Mouse (Mus musculus): ENCODE measurements around the gene Ppfibp2.

Ppfibp2 gene

GRCm38 (mm10) chr7:107594857-107595402 is at the start of gene Ppfibp2:
Gene Ppfibp2, plus strand, starts transcription at chr7:107595207.
- peak; percentile 98 for DNase-seq (ENCODE audit: low read depth, low spot score)

GRCm38 (mm10) chr7:107547872-107548271 is 47.1 kb upstream of the Ppfibp2 start:
- no peak for DNase-seq (ENCODE audit: low read depth, low spot score)

- peak; percentile 73 for DNase-seq (ENCODE audit: low read depth, low spot score)
Measured at GRCm38 (mm10) chr7:107553461-107553860, 41.5 kb upstream of the Ppfibp2 start.

- peak; percentile 64 for DNase-seq (ENCODE audit: low read depth, low spot score)
Measured at GRCm38 (mm10) chr7:107555906-107556305, 39.1 kb upstream of the Ppfibp2 start.

GRCm38 (mm10) chr7:107560675-107561074 is 34.3 kb upstream of the Ppfibp2 start:
- no peak for DNase-seq (ENCODE audit: low read depth, low spot score)

- no peak for DNase-seq (ENCODE audit: low read depth, low spot score)
Measured at GRCm38 (mm10) chr7:107561584-107561983, 33.4 kb upstream of the Ppfibp2 start.

- DNase-seq (ENCODE audit: low read depth, low spot score): no peak
Measured at GRCm38 (mm10) chr7:107563727-107564126, 31.3 kb upstream of the Ppfibp2 start.

GRCm38 (mm10) chr7:107567261-107567671 is 27.7 kb upstream of the Ppfibp2 start, which contains the start of gene Olfml1:
Gene Olfml1, plus strand, starts transcription at chr7:107567446.
- peak; percentile 46 for DNase-seq (ENCODE audit: low read depth, low spot score)

- DNase-seq (ENCODE audit: low read depth, low spot score): no peak
Measured at GRCm38 (mm10) chr7:107567674-107568073, 27.3 kb upstream of the Ppfibp2 start.

GRCm38 (mm10) chr7:107568971-107569370 is 26.0 kb upstream of the Ppfibp2 start:
- no peak for DNase-seq (ENCODE audit: low read depth, low spot score)

GRCm38 (mm10) chr7:107573856-107574255 is 21.2 kb upstream of the Ppfibp2 start:
- DNase-seq (ENCODE audit: low read depth, low spot score): peak; percentile 78

- DNase-seq (ENCODE audit: low read depth, low spot score): no peak
Measured at GRCm38 (mm10) chr7:107574276-107574675, 20.7 kb upstream of the Ppfibp2 start.

- no peak for DNase-seq (ENCODE audit: low read depth, low spot score)
Measured at GRCm38 (mm10) chr7:107592641-107593040, 2.4 kb upstream of the Ppfibp2 start.

GRCm38 (mm10) chr7:107593904-107594303 is 1.1 kb upstream of the Ppfibp2 start:
- peak; percentile 82 for DNase-seq (ENCODE audit: low read depth, low spot score)

GRCm38 (mm10) chr7:107594325-107594856 is 616 bp upstream of the Ppfibp2 start:
- peak; percentile 96 for DNase-seq (ENCODE audit: low read depth, low spot score)

GRCm38 (mm10) chr7:107595426-107595825 is 419 bp downstream of the Ppfibp2 start:
- DNase-seq (ENCODE audit: low read depth, low spot score): no peak

- no peak for DNase-seq (ENCODE audit: low read depth, low spot score)
Measured at GRCm38 (mm10) chr7:107596753-107597152, 1.7 kb downstream of the Ppfibp2 start.

GRCm38 (mm10) chr7:107597956-107598355 is 2.9 kb downstream of the Ppfibp2 start:
- no peak for DNase-seq (ENCODE audit: low read depth, low spot score)

GRCm38 (mm10) chr7:107600651-107601050 is 5.6 kb downstream of the Ppfibp2 start:
- DNase-seq (ENCODE audit: low read depth, low spot score): no peak

GRCm38 (mm10) chr7:107602505-107602904 is 7.5 kb downstream of the Ppfibp2 start:
- DNase-seq (ENCODE audit: low read depth, low spot score): no peak

GRCm38 (mm10) chr7:107602913-107603312 is 7.9 kb downstream of the Ppfibp2 start:
- no peak for DNase-seq (ENCODE audit: low read depth, low spot score)

GRCm38 (mm10) chr7:107607766-107608165 is 12.8 kb downstream of the Ppfibp2 start:
- no peak for DNase-seq (ENCODE audit: low read depth, low spot score)

GRCm38 (mm10) chr7:107609622-107610255 is 14.7 kb downstream of the Ppfibp2 start:
- DNase-seq (ENCODE audit: low read depth, low spot score): no peak

Measured in R1 (cell line).